Mouse (Mus musculus): ENCODE data around the gene Rpl13a. TPM values are rescaled to one million over a fixed set of nuclear protein-coding genes. Genes with fewer than 3 reads are reported as not detected.
"Not testable (repeated sequence)": the region's sequence is repeated elsewhere in the genome, so short reads cannot be mapped to it uniquely, and the experiment has no call there.

Gene Rpl13a
- polyA plus RNA-seq, 1 experiment from 2014 or later = 1,416 TPM

DNA sequence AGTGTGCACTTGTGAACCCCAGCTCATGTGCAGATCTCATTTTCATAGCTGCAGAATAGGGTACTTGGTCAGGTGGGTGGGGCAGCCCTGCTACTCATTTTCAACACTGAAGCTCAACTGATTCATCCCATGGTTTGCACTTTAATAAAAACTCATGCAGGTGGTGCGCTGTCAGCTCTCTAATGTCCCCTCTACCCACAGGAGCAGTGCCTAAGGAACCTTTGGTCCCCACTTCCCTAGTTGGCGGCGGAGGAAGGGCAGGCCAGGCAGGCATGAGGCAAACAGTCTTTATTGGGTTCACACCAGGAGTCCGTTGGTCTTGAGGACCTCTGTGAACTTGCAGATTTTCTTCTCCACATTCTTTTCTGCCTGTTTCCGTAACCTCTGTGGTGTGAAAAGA lies 2.9 kb downstream of the Rpl13a start:
- not testable (repeated sequence) for H3K27me3 ChIP-seq (ENCODE audit: control insufficient read depth, insufficient read depth, low read length); H3K9me3 ChIP-seq (ENCODE audit: control insufficient read depth, low read length); H3K4me3 ChIP-seq (ENCODE audit: low read length); ATAC-seq (ENCODE audit: low FRiP score, low TSS enrichment); H3K9ac ChIP-seq (ENCODE audit: low read depth, low read length)
- Histone ChIP-seq H3K36me3 (ENCODE audit: control insufficient read depth, insufficient read depth, low read length) (peaks cover 53% of the 10 kb centered on the region), H3K27ac (ENCODE audit: low read depth, low read length) (peak overlapping the region; percentile 88; the same call in 1 of the 2 replicates), H3K4me2 (replicated peaks; ENCODE audit: low read depth, low read length) (peak overlapping the region; percentile 19; the same call in 1 of the 2 replicates), H3K4me1 (ENCODE audit: control insufficient read depth, insufficient read depth, low read length) (peaks cover 37% of the 10 kb centered on the region)
- WGBS = 68% methylated on average over 5 of the region's 5 CpGs

DNA sequence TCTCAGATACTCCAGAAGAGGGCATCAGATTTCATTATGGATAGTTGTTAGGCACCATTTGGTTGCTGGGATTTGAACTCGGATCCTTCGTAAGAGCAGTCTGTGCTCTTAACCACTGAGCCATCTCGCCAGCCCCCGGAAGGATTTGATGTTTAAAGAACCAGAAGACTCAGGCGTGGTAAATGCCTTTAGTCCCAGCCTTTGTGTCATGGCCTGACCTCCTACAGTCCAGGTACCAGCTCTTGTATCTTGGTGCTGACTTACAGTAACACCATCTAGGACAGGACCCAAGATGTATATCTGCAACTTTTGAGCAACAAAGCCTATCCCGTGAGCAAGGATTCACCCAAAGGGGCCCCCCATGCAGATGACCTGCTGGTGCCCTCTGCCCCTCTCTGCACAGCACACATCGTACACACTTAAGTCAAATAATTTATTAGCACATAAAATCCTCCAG lies 3.4 kb downstream of the Rpl13a start:
- Histone ChIP-seq H3K4me2 (replicated peaks; ENCODE audit: low read depth, low read length) (peak overlapping the region; percentile 38; the same call in 1 of the 2 replicates), H3K27ac (ENCODE audit: low read depth, low read length) (peak overlapping the region; percentile 88), H3K9me3 (ENCODE audit: control insufficient read depth, low read length) (no peaks in the 10 kb centered on the region), H3K4me3 (ENCODE audit: low read length) (peak overlapping the region; percentile 99; the same call in 1 of the 2 replicates), H3K36me3 (ENCODE audit: control insufficient read depth, insufficient read depth, low read length) (peaks cover 58% of the 10 kb centered on the region), H3K4me1 (ENCODE audit: control insufficient read depth, insufficient read depth, low read length) (peaks cover 37% of the 10 kb centered on the region), H3K27me3 (ENCODE audit: control insufficient read depth, insufficient read depth, low read length) (no peaks in the 10 kb centered on the region), H3K9ac (ENCODE audit: low read depth, low read length) (no peak overlapping the region; the same call in 1 of the 2 replicates)
- WGBS = 13% methylated on average over 7 of the region's 7 CpGs
- no peak for ATAC-seq (ENCODE audit: low FRiP score, low TSS enrichment)

DNA sequence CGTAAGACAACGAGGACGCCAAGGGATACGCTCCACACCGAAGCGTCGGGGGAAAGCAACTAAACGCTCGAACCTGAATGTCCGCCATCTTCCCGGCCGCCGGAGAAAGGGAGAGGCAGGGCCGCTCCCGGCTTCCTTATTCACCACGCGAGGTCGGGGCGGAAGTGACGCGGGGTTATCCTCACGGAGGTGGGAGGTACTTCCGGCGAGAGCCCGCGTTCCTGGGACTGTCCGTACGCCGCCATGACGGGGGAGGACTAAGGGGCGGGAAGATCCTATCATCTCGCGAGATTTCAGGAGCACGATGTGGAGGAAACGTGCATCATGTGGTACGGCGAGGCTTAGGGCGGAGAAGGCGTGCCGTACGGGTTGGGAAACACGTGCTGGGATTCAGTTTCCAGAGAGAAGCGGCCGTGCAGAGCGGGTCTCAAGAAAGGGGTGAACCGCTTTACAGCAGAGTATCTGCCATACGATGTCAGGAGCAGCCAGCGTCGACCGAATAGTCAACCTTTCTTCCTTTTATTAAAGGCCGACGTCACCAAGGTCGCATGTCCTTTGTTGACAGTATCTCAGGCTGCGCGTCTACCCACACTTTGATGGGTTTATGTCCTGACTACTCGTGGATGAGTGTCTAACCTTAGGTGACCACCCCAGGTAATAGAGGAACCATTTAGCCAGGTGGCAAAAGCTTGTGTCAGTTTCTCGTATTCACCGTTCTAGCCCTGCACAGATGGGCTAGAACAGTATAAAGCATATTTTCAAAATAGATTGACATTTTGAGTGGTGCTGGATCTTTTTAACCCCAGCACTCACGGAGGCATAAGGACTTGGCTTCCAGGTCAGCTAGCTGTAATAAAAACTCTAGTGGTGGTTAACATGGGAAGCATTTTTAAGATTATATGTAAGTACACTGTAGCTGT lies 4.1 kb downstream of the Rpl13a start, which contains the start of gene Rps11:
Rps11 (minus strand) TSS at position 216 of the 920 bp plus-strand sequence.
- H3K9ac ChIP-seq (ENCODE audit: low read depth, low read length) = peak within 1 kb of the TSS; percentile 99
- under 1% methylated on average over 59 of the region's 59 CpGs for WGBS
- H3K27me3 ChIP-seq (ENCODE audit: control insufficient read depth, insufficient read depth, low read length) = no peaks in the 10 kb centered on the region
- peaks cover 32% of the 10 kb centered on the region for H3K4me1 ChIP-seq (ENCODE audit: control insufficient read depth, insufficient read depth, low read length)
- ATAC-seq (ENCODE audit: low FRiP score, low TSS enrichment) = peak; percentile 81
- H3K4me2 ChIP-seq (replicated peaks; ENCODE audit: low read depth, low read length) = peak within 1 kb of the TSS; percentile 65
- peak within 1 kb of the TSS; percentile 90 for H3K27ac ChIP-seq (ENCODE audit: low read depth, low read length)
- peaks cover 65% of the 10 kb centered on the region for H3K36me3 ChIP-seq (ENCODE audit: control insufficient read depth, insufficient read depth, low read length)
- H3K4me3 ChIP-seq (ENCODE audit: low read length) = peak within 1 kb of the TSS; percentile 99
- H3K9me3 ChIP-seq (ENCODE audit: control insufficient read depth, low read length) = no peaks in the 10 kb centered on the region

DNA sequence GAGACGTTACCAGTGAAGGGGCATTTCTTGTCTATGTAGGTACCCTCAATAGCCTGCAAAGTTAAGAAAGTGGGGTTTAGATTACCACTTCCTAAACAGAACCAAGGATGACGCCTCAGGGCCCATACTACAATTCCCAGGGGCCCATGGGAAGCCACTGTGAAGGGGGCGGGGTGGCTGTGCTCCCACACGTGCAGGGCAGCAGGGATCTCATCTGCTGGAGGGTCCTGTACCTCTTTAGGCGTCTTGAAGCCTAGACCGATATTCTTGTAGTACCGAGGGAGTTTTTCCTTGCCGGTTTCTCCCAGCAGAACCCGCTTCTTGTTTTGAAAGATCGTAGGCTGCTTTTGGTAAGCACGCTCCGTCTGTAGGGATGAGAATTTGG lies 5.4 kb downstream of the Rpl13a start:
- Histone ChIP-seq H3K9ac (ENCODE audit: low read depth, low read length) (peak overlapping the region; percentile 99), H3K27ac (ENCODE audit: low read depth, low read length) (peak overlapping the region; percentile 90), H3K27me3 (ENCODE audit: control insufficient read depth, insufficient read depth, low read length) (no peaks in the 10 kb centered on the region), H3K4me1 (ENCODE audit: control insufficient read depth, insufficient read depth, low read length) (peaks cover 30% of the 10 kb centered on the region), H3K4me3 (ENCODE audit: low read length) (peak overlapping the region; percentile 99), H3K9me3 (ENCODE audit: control insufficient read depth, low read length) (no peaks in the 10 kb centered on the region), H3K36me3 (ENCODE audit: control insufficient read depth, insufficient read depth, low read length) (peaks cover 67% of the 10 kb centered on the region), H3K4me2 (replicated peaks; ENCODE audit: low read depth, low read length) (peak overlapping the region; percentile 65)
- no peak for ATAC-seq (ENCODE audit: low FRiP score, low TSS enrichment)
- WGBS = 21% methylated on average over 12 of the region's 12 CpGs

DNA sequence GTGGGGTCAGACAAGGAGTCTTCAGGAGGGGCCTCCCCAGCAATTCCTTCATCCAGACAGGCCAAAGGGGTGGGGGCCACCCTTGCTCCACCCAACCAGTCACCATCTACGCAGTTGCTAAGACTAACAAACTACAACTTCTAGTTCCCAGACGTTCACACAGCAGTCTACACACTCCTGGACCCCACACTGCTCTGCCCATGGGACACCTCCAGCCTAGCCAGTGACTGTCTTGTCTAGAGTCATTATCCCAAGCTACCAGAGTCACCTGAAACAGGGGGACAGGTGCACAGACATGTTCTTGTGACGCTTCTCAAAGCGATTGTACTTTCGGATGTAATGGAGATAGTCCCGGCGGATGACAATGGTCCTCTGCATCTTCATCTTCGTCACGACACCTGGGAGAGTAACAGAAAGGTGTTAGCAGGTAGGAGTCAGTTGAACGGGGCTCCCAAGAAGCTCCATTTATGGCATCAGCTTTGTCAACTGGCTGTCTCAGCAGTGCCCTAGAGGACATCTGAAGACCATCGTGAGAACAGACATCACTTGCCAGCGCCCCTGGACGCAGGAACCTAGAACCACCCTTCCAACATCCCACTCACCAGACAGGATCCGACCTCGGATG lies 5.9 kb downstream of the Rpl13a start:
- ATAC-seq (ENCODE audit: low FRiP score, low TSS enrichment) = no peak
- WGBS = 83% methylated on average over 15 of the region's 15 CpGs

DNA sequence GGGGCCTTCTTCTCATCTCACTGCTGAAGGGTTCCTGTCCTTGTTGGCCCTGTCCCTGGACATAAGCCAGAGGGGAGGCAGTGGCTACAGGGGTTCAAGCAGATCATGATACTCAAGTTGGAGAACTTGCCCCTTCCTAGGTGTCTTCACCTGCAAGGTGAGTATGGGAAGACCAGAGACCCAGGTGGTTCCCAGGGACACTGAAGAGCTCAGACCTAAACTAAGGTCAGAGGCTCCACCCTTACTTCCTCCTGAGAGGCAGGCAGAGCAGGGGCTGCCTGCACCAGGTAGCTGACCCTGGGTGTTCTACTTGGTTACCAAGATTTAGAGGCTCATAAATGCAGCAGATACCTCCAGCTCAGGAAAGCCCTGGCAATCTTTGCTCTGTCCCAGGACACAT lies 6.6 kb downstream of the Rpl13a start:
- H3K4me2 ChIP-seq (replicated peaks; ENCODE audit: low read depth, low read length) = no peak overlapping the region
- H3K27me3 ChIP-seq (ENCODE audit: control insufficient read depth, insufficient read depth, low read length) = no peaks in the 10 kb centered on the region
- H3K4me1 ChIP-seq (ENCODE audit: control insufficient read depth, insufficient read depth, low read length) = peaks cover 27% of the 10 kb centered on the region
- H3K27ac ChIP-seq (ENCODE audit: low read depth, low read length) = no peak overlapping the region; the same call in 1 of the 2 replicates
- ATAC-seq (ENCODE audit: low FRiP score, low TSS enrichment) = no peak
- peaks cover 62% of the 10 kb centered on the region for H3K36me3 ChIP-seq (ENCODE audit: control insufficient read depth, insufficient read depth, low read length)
- no peak overlapping the region for H3K4me3 ChIP-seq (ENCODE audit: low read length)
- H3K9ac ChIP-seq (ENCODE audit: low read depth, low read length) = peak overlapping the region; percentile 99; the same call in 1 of the 2 replicates
- no peaks in the 10 kb centered on the region for H3K9me3 ChIP-seq (ENCODE audit: control insufficient read depth, low read length)

More for the DNA sequence above, 5.9 kb downstream of the Rpl13a start:
- Histone ChIP-seq H3K9ac (ENCODE audit: low read depth, low read length) (peak overlapping the region; percentile 99), H3K4me2 (replicated peaks; ENCODE audit: low read depth, low read length) (peak overlapping the region; percentile 65), H3K4me1 (ENCODE audit: control insufficient read depth, insufficient read depth, low read length) (peaks cover 30% of the 10 kb centered on the region), H3K9me3 (ENCODE audit: control insufficient read depth, low read length) (no peaks in the 10 kb centered on the region), H3K27me3 (ENCODE audit: control insufficient read depth, insufficient read depth, low read length) (no peaks in the 10 kb centered on the region), H3K4me3 (ENCODE audit: low read length) (peak overlapping the region; percentile 99), H3K36me3 (ENCODE audit: control insufficient read depth, insufficient read depth, low read length) (peaks cover 69% of the 10 kb centered on the region), H3K27ac (ENCODE audit: low read depth, low read length) (no peak overlapping the region)

DNA sequence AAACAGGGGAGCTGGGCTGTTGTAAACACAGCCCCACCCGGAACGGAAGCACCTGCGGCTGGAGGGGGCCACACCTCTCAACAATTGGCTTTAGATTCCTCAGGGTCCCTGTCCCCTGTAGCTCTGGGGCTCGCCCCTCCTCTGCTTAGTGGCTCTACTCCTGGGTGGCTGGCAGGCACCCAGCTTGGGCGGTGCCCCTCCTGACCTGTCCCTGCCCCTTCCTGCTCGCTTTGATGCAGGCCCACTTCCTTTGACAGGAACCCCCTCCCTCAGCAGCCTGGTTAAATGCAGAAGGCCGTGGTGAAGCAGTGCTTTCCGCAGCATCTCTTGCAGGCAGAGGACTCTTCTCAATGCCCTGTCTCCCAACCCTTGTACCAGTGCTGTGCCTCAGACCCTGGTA lies 7.2 kb downstream of the Rpl13a start:
- Histone ChIP-seq H3K4me2 (replicated peaks; ENCODE audit: low read depth, low read length) (no peak overlapping the region), H3K36me3 (ENCODE audit: control insufficient read depth, insufficient read depth, low read length) (peaks cover 57% of the 10 kb centered on the region), H3K27ac (ENCODE audit: low read depth, low read length) (no peak overlapping the region; the same call in 1 of the 2 replicates), H3K4me3 (ENCODE audit: low read length) (no peak overlapping the region), H3K4me1 (ENCODE audit: control insufficient read depth, insufficient read depth, low read length) (peaks cover 21% of the 10 kb centered on the region), H3K9ac (ENCODE audit: low read depth, low read length) (no peak overlapping the region; the same call in 1 of the 2 replicates), H3K27me3 (ENCODE audit: control insufficient read depth, insufficient read depth, low read length) (no peaks in the 10 kb centered on the region), H3K9me3 (ENCODE audit: control insufficient read depth, low read length) (no peaks in the 10 kb centered on the region)
- 57% methylated on average over 8 of the region's 8 CpGs for WGBS
- no peak for ATAC-seq (ENCODE audit: low FRiP score, low TSS enrichment)

DNA sequence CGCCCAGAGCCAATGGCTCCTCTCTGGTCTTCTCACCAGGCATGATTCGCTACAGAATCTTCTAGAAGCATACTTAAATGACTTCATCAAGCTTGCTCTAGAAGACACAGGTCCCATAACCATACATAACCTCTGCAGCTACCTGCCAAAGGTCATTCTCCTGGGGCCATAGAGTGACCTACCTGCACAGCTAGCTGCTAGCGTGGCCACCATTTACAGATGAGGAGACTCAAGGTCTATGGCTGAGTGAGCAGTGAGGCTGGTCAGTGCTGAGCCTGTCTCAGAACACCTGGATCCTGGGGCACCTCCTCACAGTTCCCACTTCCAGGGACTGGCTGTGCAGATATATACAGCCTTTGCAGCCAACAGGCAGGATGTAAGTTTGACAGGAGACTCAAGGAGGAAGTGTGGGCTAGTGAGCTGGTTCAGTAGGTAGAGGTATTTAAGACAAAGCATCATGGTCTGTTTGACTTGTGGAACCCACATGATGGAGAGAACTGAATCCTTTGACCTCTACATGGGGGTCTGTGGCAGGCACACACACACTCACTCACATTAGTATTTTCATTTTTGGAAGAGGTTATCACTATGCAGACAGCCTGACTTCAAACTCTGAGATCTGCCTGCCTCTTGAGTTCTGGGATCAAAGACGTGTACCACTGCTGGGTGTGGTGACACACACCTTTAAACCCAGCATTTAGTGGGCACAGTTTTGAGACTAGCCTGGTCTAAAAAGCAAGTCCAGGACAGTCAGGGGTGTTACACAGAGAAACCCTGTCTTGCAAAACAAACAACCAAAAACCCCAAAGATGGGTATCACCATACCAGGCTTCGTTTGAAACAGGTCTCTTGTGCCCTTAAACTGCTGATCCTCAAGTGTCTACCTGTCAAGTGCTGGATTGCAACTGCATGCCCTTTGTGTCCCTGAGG lies 8.5 kb downstream of the Rpl13a start:
- H3K4me2 ChIP-seq (replicated peaks; ENCODE audit: low read depth, low read length) = no peak overlapping the region
- no peak overlapping the region for H3K4me3 ChIP-seq (ENCODE audit: low read length)
- H3K4me1 ChIP-seq (ENCODE audit: control insufficient read depth, insufficient read depth, low read length) = peaks cover 15% of the 10 kb centered on the region
- peaks cover 43% of the 10 kb centered on the region for H3K36me3 ChIP-seq (ENCODE audit: control insufficient read depth, insufficient read depth, low read length)
- H3K9me3 ChIP-seq (ENCODE audit: control insufficient read depth, low read length) = no peaks in the 10 kb centered on the region
- H3K27me3 ChIP-seq (ENCODE audit: control insufficient read depth, insufficient read depth, low read length) = no peaks in the 10 kb centered on the region
- ATAC-seq (ENCODE audit: low FRiP score, low TSS enrichment) = no peak
- WGBS = 86% methylated on average over 5 of the region's 5 CpGs
- H3K9ac ChIP-seq (ENCODE audit: low read depth, low read length) = no peak overlapping the region
- no peak overlapping the region for H3K27ac ChIP-seq (ENCODE audit: low read depth, low read length)

Measured in kidney, embryonic 14.5 days (tissue).